Mouse (Mus musculus) brain, adult 2 months (tissue): Measurements from ENCODE around the gene Sdc4.

Experiments used
- DNase-seq: peaks from one replicate; pipeline ENCODE4 v3.0.0; 2011; ENCODE audit warnings: low read depth, low spot score

The Sdc4 gene

GRCm38 (mm10) chr2:164449341-164450042, 5.8 kb upstream of the Sdc4 start:
- DNase-seq = no peak

GRCm38 (mm10) chr2:164448921-164449320, 5.2 kb upstream of the Sdc4 start:
- DNase-seq = no peak

- no peak for DNase-seq
Measured at GRCm38 (mm10) chr2:164448140-164448539, 4.5 kb upstream of the Sdc4 start.

GRCm38 (mm10) chr2:164446086-164446469, 2.4 kb upstream of the Sdc4 start:
- DNase-seq = no peak

- no peak for DNase-seq
Measured at GRCm38 (mm10) chr2:164445399-164446085, 1.9 kb upstream of the Sdc4 start.

- no peak for DNase-seq
Measured at GRCm38 (mm10) chr2:164444701-164445100, 1.0 kb upstream of the Sdc4 start.

GRCm38 (mm10) chr2:164443051-164443437, 643 bp downstream of the Sdc4 start:
- peak; percentile 69 for DNase-seq

- DNase-seq = no peak
Measured at GRCm38 (mm10) chr2:164442315-164443050, 1.2 kb downstream of the Sdc4 start.

- no peak for DNase-seq
Measured at GRCm38 (mm10) chr2:164441731-164442130, 2.0 kb downstream of the Sdc4 start.

GRCm38 (mm10) chr2:164441155-164441554, 2.5 kb downstream of the Sdc4 start:
- DNase-seq = no peak

GRCm38 (mm10) chr2:164440314-164440713, 3.4 kb downstream of the Sdc4 start:
- DNase-seq = no peak

- no peak for DNase-seq
Measured at GRCm38 (mm10) chr2:164439001-164439421, 4.7 kb downstream of the Sdc4 start.

- no peak for DNase-seq
Measured at GRCm38 (mm10) chr2:164438257-164438656, 5.4 kb downstream of the Sdc4 start.

- DNase-seq = no peak
Measured at GRCm38 (mm10) chr2:164437710-164438109, 6.0 kb downstream of the Sdc4 start.

- no peak for DNase-seq
Measured at GRCm38 (mm10) chr2:164436961-164437360, 6.7 kb downstream of the Sdc4 start.

GRCm38 (mm10) chr2:164436215-164436913, 7.3 kb downstream of the Sdc4 start:
- DNase-seq = peak; percentile 55

GRCm38 (mm10) chr2:164435216-164436090, 8.2 kb downstream of the Sdc4 start:
- DNase-seq = no peak

- DNase-seq = no peak
Measured at GRCm38 (mm10) chr2:164434681-164435080, 9.0 kb downstream of the Sdc4 start.

GRCm38 (mm10) chr2:164433278-164433895, 10.3 kb downstream of the Sdc4 start:
- no peak for DNase-seq

GRCm38 (mm10) chr2:164432541-164433191, 11.0 kb downstream of the Sdc4 start:
- DNase-seq = no peak
